Comparison of ENCODE assay signal across 16 mouse cellular contexts in genomic region chr9:95493393-95493792, GRCm38 (mm10). TPM values are rescaled to one million over a fixed set of nuclear protein-coding genes. Genes with fewer than 3 reads are reported as not detected.
A peak's percentile ranks its signal among the peaks of the same experiment; 100 is the strongest.
DNase-seq lines count a peak whose midpoint lies in the region; ATAC-seq and TF ChIP-seq lines count a peak whose summit lies in the region.
"Had no signal": no experiment of that assay in that cellular context is flagged by ENCODE, and none has a peak within 500 bp of the region (broad histone marks: within the 10 kb centered on the region; RNA-seq: fewer than 3 reads in every experiment).

No protein-coding gene starts in this region.

- no peak overlapping the region for H3K4me3 ChIP-seq in layer of hippocampus, adult 2 months
- H3K4me3 ChIP-seq: embryonic facial prominence, embryonic 15.5 days; hindbrain, embryonic 15.5 days; liver, embryonic 13.5 days had no signal

- peak; percentile 78 for TF ChIP-seq CTCF in layer of hippocampus, adult 2 months (conservative IDR thresholded peaks at IDR 0.05)

- peak overlapping the region; percentile 89 for H3K27ac ChIP-seq in layer of hippocampus, adult 2 months
- H3K27ac ChIP-seq: embryonic facial prominence, embryonic 15.5 days; hindbrain, embryonic 15.5 days; liver, embryonic 13.5 days had no signal

- no peak for ATAC-seq in erythroblast, adult 5-6 weeks (replicated peaks; ENCODE audit: low FRiP score, poor library complexity, severe bottlenecking)

- peak; percentile 60 for DNase-seq in cerebellum, adult 9-10 months
- no peak for DNase-seq in cerebellum, adult 8-10 months
- no peak for DNase-seq in layer of hippocampus, adult 2 months (ENCODE audit: low spot score in 2 of 2)
- DNase-seq in layer of hippocampus, postnatal 25 days (ENCODE audit: extremely low spot score in 1 of 2, low spot score in 1 of 2), result no peak
- DNase-seq in MN1 (ENCODE audit: low spot score), result peak; percentile 18
- DNase-seq in naive thymus-derived CD4-positive, alpha-beta T cell, adult 2 months (ENCODE audit: low read depth), result peak; percentile 12
- DNase-seq in adrenal gland, adult 2 months, result no peak
- DNase-seq: adrenal gland, postnatal 36 days; kidney, postnatal 14 days; left cerebral cortex, postnatal 4 days; liver, embryonic 13.5 days; right cerebral cortex, postnatal 4 days; thymus, postnatal 25 days had no signal

RNA-seq across cellular contexts. Expression of gene U2surp, which starts 18.4 kb away (rescaled TPM):
- total RNA-seq in layer of hippocampus, adult 2 months (2021), result 10 to 100 TPM; 71.1 to 74.4 TPM
- total RNA-seq in layer of hippocampus, postnatal 25 days (2021), result 10 to 100 TPM; 59.3 to 70.8 TPM
- total RNA-seq in adrenal gland, adult 2 months (2021), result 10 to 100 TPM; 51.4 to 63.9 TPM
- polyA plus RNA-seq in adrenal gland, adult 2 months (2012; rRNA removed), result 0.37 and 0.86 TPM in 2 replicates
- 46.0 and 63.0 TPM in 2 replicates for total RNA-seq in erythroblast, adult 5-6 weeks (2015; ENCODE audit: low replicate concordance)
- total RNA-seq in erythroblast, adult 5-6 weeks (2017; ENCODE audit: low replicate concordance), result 50.9 and 52.0 TPM in 2 replicates

Comparison
In these comparisons a context has a peak if more than half of its experiments do, and no peak if none do; other contexts are left out.
1. DNase-seq: peak in cerebellum, adult 9-10 months (single experiment), MN1 (single experiment) and naive thymus-derived CD4-positive, alpha-beta T cell, adult 2 months (single experiment); none in cerebellum, adult 8-10 months (single experiment), layer of hippocampus, adult 2 months (0 of 2), layer of hippocampus, postnatal 25 days (0 of 2) and adrenal gland, adult 2 months (single experiment).